Mouse (Mus musculus) embryonic facial prominence, embryonic 12.5 days (tissue): ENCODE data around the gene Hoxa10. TPM values are rescaled to one million over a fixed set of nuclear protein-coding genes. Genes with fewer than 3 reads are reported as not detected.

Experiments used
- ATAC-seq: fragments of 200-750 bp; cut with Nextera tagmentation; 2 replicates; pipeline ENCODE4 v1.8.0; 2017; ENCODE audit not compliant: insufficient number of reproducible peaks, insufficient read depth, low FRiP score, low TSS enrichment
- H3K27ac ChIP-seq: fragments of 300-500 bp; sonication (generic); 2 replicates; pipeline ENCODE4 v1.5.1; 2016; ENCODE audit warnings: mild to moderate bottlenecking
- H3K27me3 ChIP-seq: fragments of 300-500 bp; sonication (generic); 2 replicates; pipeline ENCODE4 v1.6.1; 2016; ENCODE audit warnings: mild to moderate bottlenecking, moderate library complexity
- H3K36me3 ChIP-seq: fragments of 300-500 bp; sonication (generic); 2 replicates; pipeline ENCODE4 v1.6.1; 2016; ENCODE audit warnings: mild to moderate bottlenecking
- H3K4me1 ChIP-seq: fragments of 300-500 bp; sonication (generic); 2 replicates; pipeline ENCODE4 v1.6.1; 2016
- H3K4me2 ChIP-seq: fragments of 300-500 bp; sonication (generic); replicated peaks from 2 replicates; pipeline ENCODE4 v1.6.1; 2016; ENCODE audit warnings: mild to moderate bottlenecking, moderate library complexity
- H3K4me3 ChIP-seq: fragments of 300-500 bp; sonication (generic); 2 replicates; pipeline ENCODE4 v1.5.1; 2016; ENCODE audit warnings: mild to moderate bottlenecking
- H3K9ac ChIP-seq: fragments of 300-500 bp; sonication (generic); 2 replicates; pipeline ENCODE4 v1.6.1; 2016; ENCODE audit warnings: mild to moderate bottlenecking, moderate library complexity
- H3K9me3 ChIP-seq: fragments of 300-500 bp; sonication (generic); 2 replicates; pipeline ENCODE4 v1.6.1; 2016; ENCODE audit warnings: mild to moderate bottlenecking, moderate library complexity
- WGBS: fragments of 180-500 bp; shearing (Covaris S2); methylation state at CpG from one replicate; pipeline ENCODE4 v1.1.7; 2016; 5-methylcytosine and 5-hydroxymethylcytosine counted together
- polyA plus RNA-seq: library from polyadenylated mRNA; unstranded; fragments of >200 nt; fragmentation: Nextera tagmentation; extraction: Ambion mirVana; gene quantifications from 2 replicates; pipeline ENCODE4 v1.2.1, GENCODE M21; 2016

Hoxa10 gene
- polyA plus RNA-seq, 1 experiment from 2014 or later: 0.13 TPM

GRCm38 (mm10) chr6:52233546-52234427 lies 6.9 kb downstream of the Hoxa10 start:
- H3K9me3 ChIP-seq: no peaks in the 10 kb centered on the region
- H3K27ac ChIP-seq: no peak overlapping the region
- H3K4me2 ChIP-seq: no peak overlapping the region
- no peaks in the 10 kb centered on the region for H3K4me1 ChIP-seq
- no peak overlapping the region; the same call in 1 of the 2 replicates for H3K4me3 ChIP-seq
- no peaks in the 10 kb centered on the region for H3K36me3 ChIP-seq
- WGBS: under 1% methylated on average over 70 of the region's 70 CpGs
- H3K27me3 ChIP-seq: peaks cover 94% of the 10 kb centered on the region
- no peak overlapping the region for H3K9ac ChIP-seq
- no peak for ATAC-seq

- no peak overlapping the region for H3K27ac ChIP-seq
- WGBS: 1% methylated on average over 23 of the region's 23 CpGs
- H3K4me1 ChIP-seq: no peaks in the 10 kb centered on the region
- no peak overlapping the region for H3K9ac ChIP-seq
- no peaks in the 10 kb centered on the region for H3K36me3 ChIP-seq
- H3K27me3 ChIP-seq: peaks cover 94% of the 10 kb centered on the region
- no peak overlapping the region for H3K4me2 ChIP-seq
- H3K9me3 ChIP-seq: no peaks in the 10 kb centered on the region
- no peak overlapping the region for H3K4me3 ChIP-seq
- ATAC-seq: no peak
These were observed 7.6 kb downstream of the Hoxa10 start for GRCm38 (mm10) chr6:52232984-52233545.

DNA sequence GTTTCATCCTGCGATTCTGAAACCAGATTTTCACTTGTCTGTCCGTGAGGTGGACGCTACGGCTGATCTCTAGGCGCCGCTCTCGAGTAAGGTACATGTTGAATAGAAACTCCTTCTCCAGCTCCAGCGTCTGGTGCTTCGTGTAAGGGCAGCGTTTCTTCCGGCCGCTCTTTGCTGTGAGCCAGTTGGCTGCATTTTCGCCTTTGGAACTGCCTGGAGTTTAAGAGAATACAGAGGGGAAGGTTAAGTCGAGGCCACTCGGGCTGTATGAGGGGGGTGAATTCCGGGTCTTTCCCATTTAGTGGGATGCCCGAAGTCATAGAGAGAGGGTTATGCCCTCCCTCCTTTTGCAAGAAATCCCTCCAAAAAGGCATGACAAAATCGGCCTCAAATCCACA lies 8.1 kb downstream of the Hoxa10 start:
- Histone ChIP-seq H3K9me3 (no peaks in the 10 kb centered on the region), H3K27ac (no peak overlapping the region), H3K9ac (no peak overlapping the region), H3K27me3 (peaks cover 93% of the 10 kb centered on the region), H3K4me3 (no peak overlapping the region), H3K4me2 (no peak overlapping the region), H3K4me1 (no peaks in the 10 kb centered on the region), H3K36me3 (no peaks in the 10 kb centered on the region)
- ATAC-seq: no peak
- WGBS: under 1% methylated on average over 18 of the region's 18 CpGs

- ATAC-seq: no peak
- Histone ChIP-seq H3K27ac (no peak overlapping the region), H3K4me1 (no peaks in the 10 kb centered on the region), H3K27me3 (peaks cover 93% of the 10 kb centered on the region), H3K9ac (no peak overlapping the region), H3K4me2 (no peak overlapping the region), H3K4me3 (no peak overlapping the region), H3K36me3 (no peaks in the 10 kb centered on the region), H3K9me3 (no peaks in the 10 kb centered on the region)
- WGBS: under 1% methylated on average over 18 of the region's 18 CpGs
These were observed 8.6 kb downstream of the Hoxa10 start for GRCm38 (mm10) chr6:52231885-52232567.

DNA sequence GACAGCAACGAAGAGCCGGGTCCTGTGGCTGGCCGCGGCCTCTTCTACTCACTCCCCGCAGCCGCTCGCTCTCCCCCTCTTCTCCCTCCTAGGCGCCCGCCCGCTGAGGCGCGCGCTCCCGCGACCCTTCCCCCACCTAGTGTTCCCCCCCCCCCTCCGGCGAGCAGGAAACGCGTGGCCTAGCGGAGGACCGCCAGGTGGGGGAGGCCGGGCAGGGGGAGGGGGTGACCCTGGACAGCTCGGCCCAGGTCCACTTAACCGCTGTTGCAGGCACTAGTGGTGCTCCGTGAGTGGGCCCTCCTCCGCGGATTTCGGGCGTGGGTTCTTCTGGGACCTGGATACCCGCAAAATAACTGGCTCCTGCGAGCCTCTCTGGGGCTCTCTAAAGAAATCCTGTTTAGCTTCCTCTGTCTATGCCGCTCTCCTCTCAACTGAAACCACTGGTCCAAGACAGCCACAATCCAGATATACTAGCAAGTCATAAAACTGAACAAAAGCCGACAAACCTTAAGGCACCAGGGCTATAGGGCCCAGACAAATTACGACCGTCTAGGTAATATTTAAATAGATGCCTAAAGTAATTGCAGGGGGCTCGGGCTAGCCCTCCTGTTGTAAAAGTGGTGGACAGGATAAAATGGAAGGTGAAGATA lies 10.0 kb downstream of the Hoxa10 start, which contains the start of gene Hoxa9:
TSS of gene Hoxa9 (minus strand) at position 574 of the 650 bp plus-strand sequence.
- H3K27me3 ChIP-seq: peaks cover 93% of the 10 kb centered on the region
- no peak within 1 kb of the TSS for H3K4me2 ChIP-seq
- H3K4me1 ChIP-seq: no peaks in the 10 kb centered on the region
- no peak within 1 kb of the TSS for H3K4me3 ChIP-seq
- H3K9ac ChIP-seq: no peak within 1 kb of the TSS
- no peak for ATAC-seq
- no peaks in the 10 kb centered on the region for H3K9me3 ChIP-seq
- under 1% methylated on average over 26 of the region's 36 CpGs for WGBS
- no peak within 1 kb of the TSS for H3K27ac ChIP-seq
- H3K36me3 ChIP-seq: no peaks in the 10 kb centered on the region

DNA sequence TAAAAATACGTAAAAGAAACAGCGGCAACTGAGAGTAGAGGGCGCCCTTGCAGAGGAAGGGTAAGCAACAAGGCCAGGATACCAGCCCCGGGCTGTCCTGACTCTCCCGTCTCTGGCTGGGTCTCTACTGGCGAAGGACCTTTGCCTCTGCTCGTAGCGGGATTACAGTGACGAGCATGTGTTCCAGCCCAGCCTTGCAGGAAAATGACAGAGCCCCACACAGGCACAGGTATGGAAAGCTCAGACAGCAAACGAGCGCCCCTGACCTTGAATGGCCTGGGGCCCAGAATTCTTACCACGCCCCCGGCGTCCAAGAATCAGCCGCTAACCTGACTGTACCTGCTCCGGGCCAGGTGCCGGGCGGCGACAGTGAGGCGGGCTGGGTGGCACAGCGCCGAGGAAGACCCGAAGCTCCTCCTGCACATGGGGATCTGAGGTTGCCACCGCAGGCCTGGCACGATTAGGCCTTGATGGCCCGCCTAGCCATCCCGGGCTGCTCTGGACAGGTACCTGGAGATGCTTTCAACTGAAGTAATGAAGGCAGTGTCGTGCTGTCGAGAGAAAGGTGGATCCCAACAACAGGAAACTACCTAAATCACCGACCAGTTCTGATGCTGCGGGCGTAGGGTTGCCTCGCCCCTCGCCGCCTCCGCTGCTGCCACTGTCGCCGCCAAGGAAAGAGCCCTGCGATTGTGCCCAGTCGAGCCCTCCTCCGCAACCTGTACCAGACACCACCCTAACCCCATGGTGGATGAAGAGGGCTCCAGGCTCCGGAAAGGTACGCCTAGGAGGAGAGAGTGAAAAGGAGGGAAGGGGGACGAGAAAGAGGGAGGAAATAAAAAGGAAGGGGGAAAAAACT lies 10.9 kb downstream of the Hoxa10 start:
- no peak overlapping the region for H3K4me2 ChIP-seq

DNA sequence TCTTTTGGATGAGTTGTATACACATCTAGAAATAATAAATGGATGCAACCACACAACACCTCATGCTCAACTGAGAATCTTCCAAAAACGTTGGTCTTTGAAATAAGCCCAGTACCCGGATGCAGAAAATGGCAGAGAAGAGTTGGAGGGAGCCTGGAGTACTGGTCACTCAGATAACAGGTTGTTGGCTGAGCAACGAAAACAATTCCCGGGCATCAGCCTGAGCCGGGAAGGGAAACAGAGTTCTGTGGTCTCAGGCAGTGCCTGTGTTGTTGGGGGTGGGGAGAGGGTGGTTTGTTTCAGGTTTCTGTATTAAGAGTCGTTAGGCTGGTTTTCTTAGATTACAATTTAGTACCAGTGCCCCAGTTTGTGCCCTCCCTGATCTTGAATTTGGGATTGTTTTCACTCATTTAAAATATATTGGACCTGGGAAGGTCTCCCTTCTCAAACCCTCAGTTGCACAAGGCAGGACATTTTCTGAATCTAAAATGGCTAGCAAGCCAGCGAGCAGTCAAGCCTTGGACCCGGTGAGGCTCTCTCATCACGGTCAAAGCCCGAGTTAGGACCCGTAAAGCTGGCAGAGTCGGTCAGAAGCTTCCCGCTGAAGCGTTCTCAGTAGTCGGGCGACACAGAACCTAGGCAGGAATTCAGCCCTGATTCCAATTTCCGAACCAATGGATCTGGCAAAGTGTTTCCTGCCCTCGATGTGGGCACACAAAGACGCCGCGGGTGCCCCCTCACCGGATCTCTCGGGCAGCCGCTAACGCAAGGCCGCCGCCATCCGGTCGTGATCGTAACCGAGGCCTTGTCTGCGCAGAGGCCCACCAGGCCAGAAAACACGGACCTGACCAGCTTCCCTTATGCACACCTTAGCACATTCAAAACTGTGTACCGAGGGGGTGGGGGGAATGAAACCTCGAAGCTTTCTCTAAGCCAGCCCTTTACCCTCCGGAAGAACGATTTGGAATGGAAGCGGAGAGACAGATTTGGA lies 11.9 kb downstream of the Hoxa10 start:
- no peaks in the 10 kb centered on the region for H3K9me3 ChIP-seq
- no peaks in the 10 kb centered on the region for H3K36me3 ChIP-seq
- H3K27me3 ChIP-seq: peaks cover 93% of the 10 kb centered on the region
- no peak for ATAC-seq
- no peaks in the 10 kb centered on the region for H3K4me1 ChIP-seq
- no peak overlapping the region for H3K4me2 ChIP-seq
- no peak overlapping the region for H3K4me3 ChIP-seq
- H3K27ac ChIP-seq: no peak overlapping the region
- no peak overlapping the region for H3K9ac ChIP-seq
- 1% methylated on average over 38 of the region's 38 CpGs for WGBS

More for the DNA sequence above, 10.9 kb downstream of the Hoxa10 start:
- no peak overlapping the region for H3K27ac ChIP-seq
- 2% methylated on average over 42 of the region's 44 CpGs for WGBS
- no peak overlapping the region for H3K9ac ChIP-seq
- H3K9me3 ChIP-seq: no peaks in the 10 kb centered on the region
- H3K4me3 ChIP-seq: no peak overlapping the region
- H3K4me1 ChIP-seq: no peaks in the 10 kb centered on the region
- no peak for ATAC-seq
- H3K27me3 ChIP-seq: peaks cover 93% of the 10 kb centered on the region
- H3K36me3 ChIP-seq: no peaks in the 10 kb centered on the region

DNA sequence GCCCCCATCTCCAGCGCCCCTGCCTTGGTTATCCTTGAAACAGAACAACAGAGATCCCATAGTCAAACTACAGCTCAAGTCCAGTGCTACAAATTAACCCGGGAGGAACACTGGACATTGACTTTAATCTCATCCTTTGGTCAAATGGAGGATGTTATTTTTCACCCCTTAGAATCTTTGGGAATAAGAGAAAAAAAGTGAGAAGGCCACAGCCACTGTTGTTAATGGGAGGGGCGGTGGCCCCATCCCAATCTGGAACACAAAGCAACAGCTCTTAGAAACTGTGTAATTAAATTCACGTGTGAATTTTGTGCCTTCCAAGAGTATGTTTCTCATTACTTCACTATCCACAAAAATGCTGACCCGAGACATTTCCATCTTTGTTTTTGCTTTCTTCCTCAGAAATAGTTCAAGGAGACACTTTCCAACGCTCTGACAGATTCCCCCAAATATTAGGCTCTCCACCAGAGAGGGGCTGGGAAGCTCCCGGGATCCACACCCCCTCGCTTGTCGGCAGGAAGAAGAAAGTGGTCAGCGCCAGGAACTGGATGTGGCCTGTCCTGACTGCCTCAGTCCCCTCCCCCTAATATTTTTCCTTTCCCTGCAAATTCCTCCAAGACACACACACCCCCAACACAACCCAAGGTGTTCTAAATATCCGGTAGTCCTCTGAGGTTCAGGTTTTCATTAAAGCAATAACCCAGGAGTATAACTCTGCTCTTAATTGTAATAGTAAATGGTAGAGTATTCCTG lies 13.0 kb downstream of the Hoxa10 start:
- no peak overlapping the region for H3K9ac ChIP-seq
- 2% methylated on average over 11 of the region's 11 CpGs for WGBS
- H3K36me3 ChIP-seq: no peaks in the 10 kb centered on the region
- H3K9me3 ChIP-seq: no peaks in the 10 kb centered on the region
- peaks cover 93% of the 10 kb centered on the region for H3K27me3 ChIP-seq
- no peak overlapping the region for H3K4me3 ChIP-seq
- no peak overlapping the region for H3K4me2 ChIP-seq
- ATAC-seq: no peak
- H3K4me1 ChIP-seq: no peaks in the 10 kb centered on the region
- no peak overlapping the region for H3K27ac ChIP-seq

GRCm38 (mm10) chr6:52226569-52227257 lies 13.9 kb downstream of the Hoxa10 start:
- H3K9ac ChIP-seq: no peak overlapping the region

More at GRCm38 (mm10) chr6:52226569-52227257, 13.9 kb downstream of the Hoxa10 start:
- no peak for ATAC-seq
- no peaks in the 10 kb centered on the region for H3K4me1 ChIP-seq
- H3K36me3 ChIP-seq: no peaks in the 10 kb centered on the region
- WGBS: 3% methylated on average over 26 of the region's 26 CpGs
- H3K4me3 ChIP-seq: no peak overlapping the region
- H3K27me3 ChIP-seq: peaks cover 93% of the 10 kb centered on the region
- H3K9me3 ChIP-seq: no peaks in the 10 kb centered on the region
- H3K27ac ChIP-seq: no peak overlapping the region
- H3K4me2 ChIP-seq: no peak overlapping the region
